Mouse (Mus musculus): ENCODE data around the gene Ippk. TPM values are rescaled to one million over a fixed set of nuclear protein-coding genes. Genes with fewer than 3 reads are reported as not detected.

Ippk gene
- polyA plus RNA-seq, 1 experiment from 2014 or later, result 14.4 TPM

DNA sequence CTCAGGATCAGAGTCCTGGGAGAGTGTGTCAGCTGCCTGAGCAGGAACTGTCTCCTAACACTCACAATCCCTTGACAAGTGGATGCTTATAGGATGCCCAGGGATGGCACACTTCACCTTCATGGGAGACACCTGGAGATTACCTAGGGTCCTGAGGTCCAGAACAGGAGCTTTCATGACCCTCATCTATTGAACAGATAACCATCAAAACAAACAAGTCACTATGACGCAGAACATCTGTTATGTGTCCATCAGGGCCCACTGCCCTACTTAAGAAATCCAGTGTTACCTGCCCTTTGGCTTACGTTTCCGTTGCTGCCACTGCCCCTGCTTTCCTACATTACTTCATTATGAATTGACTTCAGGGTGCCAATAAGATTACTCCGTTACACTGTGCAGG is 84.7 kb downstream of the Ippk start:
- no peak overlapping the region for H3K4me3 ChIP-seq
- H3K9me3 ChIP-seq, result no peaks in the 10 kb centered on the region
- H3K27ac ChIP-seq, result no peak overlapping the region
- H3K9ac ChIP-seq, result no peak overlapping the region
- no peak for ATAC-seq (replicated peaks)
- WGBS, result 83% methylated on average over 4 of the region's 4 CpGs
- H3K36me3 ChIP-seq (replicated peaks), result no peaks in the 10 kb centered on the region
- H3K27me3 ChIP-seq (replicated peaks), result no peaks in the 10 kb centered on the region
- no peak overlapping the region for H3K4me2 ChIP-seq
- H3K4me1 ChIP-seq, result no peaks in the 10 kb centered on the region

DNA sequence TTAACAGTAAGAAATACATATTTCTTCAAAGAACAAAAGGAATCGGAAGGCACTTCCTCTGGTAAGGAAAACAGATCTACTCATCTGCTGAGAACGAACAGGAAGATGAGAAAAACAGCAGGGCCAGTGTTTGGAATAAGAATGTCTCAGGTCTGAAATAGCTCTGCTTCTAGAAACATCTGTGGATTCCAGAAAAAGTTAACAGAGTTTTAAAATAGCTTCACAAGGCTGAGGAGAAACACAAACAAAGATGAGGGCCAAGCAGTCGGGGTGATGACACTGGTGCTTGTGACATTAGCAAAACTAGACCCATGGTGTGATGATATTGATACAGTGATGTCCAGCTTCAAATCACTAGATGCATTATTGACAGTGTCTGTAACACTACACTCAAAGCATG is 86.1 kb downstream of the Ippk start:
- H3K9me3 ChIP-seq, result no peaks in the 10 kb centered on the region
- no peaks in the 10 kb centered on the region for H3K4me1 ChIP-seq
- H3K27ac ChIP-seq, result no peak overlapping the region
- WGBS, result 80% methylated on average over 3 of the region's 3 CpGs
- H3K4me2 ChIP-seq, result no peak overlapping the region
- no peaks in the 10 kb centered on the region for H3K27me3 ChIP-seq (replicated peaks)
- H3K9ac ChIP-seq, result no peak overlapping the region
- H3K4me3 ChIP-seq, result no peak overlapping the region
- no peaks in the 10 kb centered on the region for H3K36me3 ChIP-seq (replicated peaks)
- ATAC-seq (replicated peaks), result no peak

Other genes with a start within 250 kb of the Ippk start
- 21.2 and 22.8 TPM in 2 replicates for gene Ninj1, start 233.8 kb upstream of the Ippk start, polyA plus RNA-seq (2015; fragmentation: Nextera tagmentation; extraction: Ambion mirVana)
- gene Card19, start 205.2 kb upstream of the Ippk start, polyA plus RNA-seq (2015; fragmentation: Nextera tagmentation; extraction: Ambion mirVana), result 25.1 and 29.3 TPM in 2 replicates
- 0.54 and 0.59 TPM in 2 replicates for gene Susd3, start 172.5 kb upstream of the Ippk start, polyA plus RNA-seq (2015; fragmentation: Nextera tagmentation; extraction: Ambion mirVana)
- 3.1 TPM in 2 replicates for gene Fgd3, start 100.9 kb upstream of the Ippk start, polyA plus RNA-seq (2015; fragmentation: Nextera tagmentation; extraction: Ambion mirVana)
- 28.3 and 29.2 TPM in 2 replicates for gene Bicd2, start 79.7 kb upstream of the Ippk start, polyA plus RNA-seq (2015; fragmentation: Nextera tagmentation; extraction: Ambion mirVana)
- 0.62 and 0.66 TPM in 2 replicates for gene Tes3-ps, start 72.1 kb downstream of the Ippk start, polyA plus RNA-seq (2015; fragmentation: Nextera tagmentation; extraction: Ambion mirVana)
- gene Ecm2, start 83.6 kb downstream of the Ippk start, polyA plus RNA-seq (2015; fragmentation: Nextera tagmentation; extraction: Ambion mirVana), result 1.8 and 1.9 TPM in 2 replicates
- gene Aspn, start 123.2 kb downstream of the Ippk start, polyA plus RNA-seq (2015; fragmentation: Nextera tagmentation; extraction: Ambion mirVana), result 0.54 and 0.90 TPM in 2 replicates
- gene Omd, start 161.2 kb downstream of the Ippk start, polyA plus RNA-seq (2015; fragmentation: Nextera tagmentation; extraction: Ambion mirVana), result 0.46 and 0.74 TPM in 2 replicates
- gene Ogn, start 186.8 kb downstream of the Ippk start, polyA plus RNA-seq (2015; fragmentation: Nextera tagmentation; extraction: Ambion mirVana), result 12.4 TPM in 2 replicates
- 5.7 and 6.2 TPM in 2 replicates for gene Cenpp, start 231.5 kb downstream of the Ippk start, polyA plus RNA-seq (2015; fragmentation: Nextera tagmentation; extraction: Ambion mirVana)
- gene Nol8, start 231.8 kb downstream of the Ippk start, polyA plus RNA-seq (2015; fragmentation: Nextera tagmentation; extraction: Ambion mirVana), result 16.1 and 19.9 TPM in 2 replicates

Data from midbrain, embryonic 15.5 days (tissue).